Mouse (Mus musculus) megakaryocyte, embryonic 14.5 days (primary cell): ENCODE results near the gene Msmb.

Experiments
- FLI1 ChIP-seq: IDR thresholded peaks from 2 replicates; pipeline ENCODE4 v1.6.1; 2012; ENCODE audit warnings: low read length, inconsistent platforms, mixed read lengths
- GATA1 ChIP-seq: IDR thresholded peaks from 3 replicates; pipeline ENCODE4 v1.6.1; 2012; ENCODE audit warnings: mixed read lengths, low read length, inconsistent platforms, borderline replicate concordance

DNA sequence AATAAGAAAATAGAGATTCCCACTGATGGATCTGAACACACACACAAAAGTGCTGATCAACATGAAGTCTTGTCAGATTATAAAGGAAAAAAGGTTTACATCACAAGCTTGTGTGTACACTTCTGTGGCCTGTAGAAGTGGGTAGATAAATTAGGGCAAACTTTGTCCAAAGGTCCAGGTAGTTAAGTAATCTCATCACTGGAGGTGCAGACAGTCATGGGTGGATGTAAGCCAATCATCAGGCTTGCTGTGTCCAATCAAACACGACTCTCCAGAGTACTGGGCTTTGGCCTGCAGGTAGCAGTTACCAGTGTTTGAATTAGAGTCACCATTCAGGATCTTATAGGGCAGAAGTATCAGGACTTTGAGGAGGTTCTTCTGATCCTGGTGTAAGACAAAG is 48.8 kb upstream of the Msmb start:
- TF ChIP-seq GATA1 (no peak), FLI1 (no peak)
